Mouse (Mus musculus) hindbrain, embryonic 11.5 days (tissue): ENCODE measurements around the gene Cdc34. TPM values are rescaled to one million over a fixed set of nuclear protein-coding genes. Genes with fewer than 3 reads are reported as not detected.

Experiments
- ATAC-seq: fragments of 200-750 bp; cut with Nextera tagmentation; 2 replicates; pipeline ENCODE4 v1.8.0; 2017; ENCODE audit warnings: mild to moderate bottlenecking, moderate TSS enrichment, moderate library complexity; ENCODE audit not compliant: low FRiP score
- DNase-seq: peaks from one replicate; pipeline ENCODE4 v3.0.0-alpha.2; 2015; ENCODE audit warnings: low spot score
- H3K27ac ChIP-seq: fragments of 300-500 bp; sonication (generic); 2 replicates; pipeline ENCODE4 v1.5.1; 2014; ENCODE audit warnings: mild to moderate bottlenecking, low read depth, low read length
- H3K27me3 ChIP-seq: fragments of 300-500 bp; sonication (generic); 2 replicates; pipeline ENCODE4 v1.6.1; 2014; ENCODE audit warnings: mild to moderate bottlenecking, low read length, moderate library complexity, mixed read lengths; ENCODE audit not compliant: control insufficient read depth, insufficient read depth
- H3K36me3 ChIP-seq: fragments of 300-500 bp; sonication (generic); 2 replicates; pipeline ENCODE4 v1.6.1; 2014; ENCODE audit warnings: mild to moderate bottlenecking, low read length, moderate library complexity, mixed read lengths; ENCODE audit not compliant: control insufficient read depth, insufficient read depth
- H3K4me1 ChIP-seq: fragments of 300-500 bp; sonication (generic); replicated peaks from 2 replicates; pipeline ENCODE4 v1.6.1; 2014; ENCODE audit warnings: low read length, mixed read lengths; ENCODE audit not compliant: control insufficient read depth, insufficient read depth
- H3K4me2 ChIP-seq: fragments of 300-500 bp; sonication (generic); replicated peaks from 2 replicates; pipeline ENCODE4 v1.6.1; 2014; ENCODE audit warnings: mild to moderate bottlenecking, low read depth, low read length
- H3K4me3 ChIP-seq: fragments of 300-500 bp; sonication (generic); 2 replicates; pipeline ENCODE4 v1.5.1; 2014; ENCODE audit warnings: low read depth, low read length
- H3K9ac ChIP-seq: fragments of 300-500 bp; sonication (generic); 2 replicates; pipeline ENCODE4 v1.6.1; 2014; ENCODE audit warnings: low read depth, low read length
- H3K9me3 ChIP-seq: fragments of 300-500 bp; sonication (generic); 2 replicates; pipeline ENCODE4 v1.6.1; 2016; ENCODE audit warnings: low read length; ENCODE audit not compliant: control insufficient read depth
- WGBS: fragments of 180-500 bp; shearing (Covaris S2); extraction: QIAGEN DNeasy Blood & Tissue Kit; methylation state at CpG from one replicate; pipeline ENCODE4 v1.1.7; 2014; 5-methylcytosine and 5-hydroxymethylcytosine counted together
- polyA plus RNA-seq: library from polyadenylated mRNA; unstranded; fragments of >200 nt; fragmentation: Nextera tagmentation; extraction: Ambion mirVana; gene quantifications from 2 replicates; pipeline ENCODE4 v1.2.1, GENCODE M21; 2014

Cdc34 gene
- polyA plus RNA-seq, 1 experiment from 2014 or later, result 153 TPM

- DNase-seq (no peak), ATAC-seq (no peak)
- Histone ChIP-seq H3K9ac (no peak overlapping the region), H3K27me3 (no peaks in the 10 kb centered on the region), H3K36me3 (no peaks in the 10 kb centered on the region), H3K4me3 (no peak overlapping the region), H3K9me3 (no peaks in the 10 kb centered on the region), H3K27ac (no peak overlapping the region), H3K4me2 (no peak overlapping the region), H3K4me1 (no peaks in the 10 kb centered on the region)
- 88% methylated on average over 7 of the region's 7 CpGs for WGBS
Observed at GRCm38 (mm10) chr10:79652789-79653188, 29.2 kb upstream of the Cdc34 start.

- no peaks in the 10 kb centered on the region for H3K27me3 ChIP-seq
- no peak overlapping the region for H3K9ac ChIP-seq
- DNase-seq (peak; percentile 65), ATAC-seq (peak; percentile 55)
- H3K4me1 ChIP-seq, result no peaks in the 10 kb centered on the region
- H3K9me3 ChIP-seq, result no peaks in the 10 kb centered on the region
- H3K4me3 ChIP-seq, result no peak overlapping the region
- WGBS, result 33% methylated on average over 1 of the region's 1 CpGs
- no peak overlapping the region for H3K27ac ChIP-seq
- H3K36me3 ChIP-seq, result no peaks in the 10 kb centered on the region
- no peak overlapping the region for H3K4me2 ChIP-seq
Observed at GRCm38 (mm10) chr10:79654946-79655395, 27.0 kb upstream of the Cdc34 start.

DNA sequence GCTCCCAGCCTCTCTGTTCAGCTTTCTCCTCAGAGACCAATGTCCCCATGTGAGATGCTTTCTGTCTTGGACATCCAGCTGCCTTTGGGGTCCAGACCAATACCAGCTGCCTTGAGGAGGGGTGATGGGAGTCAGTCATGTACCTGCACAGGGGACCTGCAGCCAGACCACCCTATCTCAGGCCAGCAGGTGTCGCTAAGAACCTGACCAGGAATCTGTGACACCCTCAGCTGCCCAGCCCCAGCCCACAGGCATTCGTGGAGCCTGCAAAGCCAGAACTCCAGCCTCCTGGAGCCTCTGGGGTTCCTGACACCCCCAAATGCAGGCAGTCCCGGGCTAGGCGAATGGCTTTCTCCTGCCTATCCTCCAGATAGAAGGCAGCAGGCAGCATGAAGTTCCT is 23.2 kb upstream of the Cdc34 start:
- no peak overlapping the region for H3K4me2 ChIP-seq
- 16% methylated on average over 4 of the region's 4 CpGs for WGBS
- peak; percentile 24 for DNase-seq

GRCm38 (mm10) chr10:79660298-79660697 is 21.7 kb upstream of the Cdc34 start:
- ATAC-seq, result no peak
- no peak overlapping the region for H3K9ac ChIP-seq
- H3K9me3 ChIP-seq, result no peaks in the 10 kb centered on the region
- H3K4me1 ChIP-seq, result no peaks in the 10 kb centered on the region
- WGBS, result 79% methylated on average over 2 of the region's 2 CpGs
- no peak overlapping the region for H3K4me3 ChIP-seq
- no peak for DNase-seq
- H3K4me2 ChIP-seq, result no peak overlapping the region
- H3K36me3 ChIP-seq, result no peaks in the 10 kb centered on the region
- no peak overlapping the region for H3K27ac ChIP-seq
- no peaks in the 10 kb centered on the region for H3K27me3 ChIP-seq

More for the DNA sequence above, 23.2 kb upstream of the Cdc34 start:
- Histone ChIP-seq H3K27me3 (no peaks in the 10 kb centered on the region), H3K36me3 (no peaks in the 10 kb centered on the region), H3K27ac (no peak overlapping the region), H3K9me3 (no peaks in the 10 kb centered on the region), H3K4me1 (no peaks in the 10 kb centered on the region), H3K4me3 (no peak overlapping the region), H3K9ac (no peak overlapping the region)
- ATAC-seq, result no peak

GRCm38 (mm10) chr10:79661861-79662260 is 20.1 kb upstream of the Cdc34 start:
- Histone ChIP-seq H3K36me3 (no peaks in the 10 kb centered on the region), H3K27ac (no peak overlapping the region), H3K9me3 (no peaks in the 10 kb centered on the region), H3K4me2 (no peak overlapping the region), H3K4me1 (no peaks in the 10 kb centered on the region), H3K27me3 (no peaks in the 10 kb centered on the region), H3K4me3 (no peak overlapping the region), H3K9ac (no peak overlapping the region)
- WGBS, result 35% methylated on average over 2 of the region's 3 CpGs
- ATAC-seq, result no peak
- DNase-seq, result no peak

- Histone ChIP-seq H3K4me1 (no peaks in the 10 kb centered on the region), H3K9ac (no peak within 1 kb of the TSS), H3K9me3 (no peaks in the 10 kb centered on the region), H3K4me2 (no peak within 1 kb of the TSS; the same call in 1 of the 2 replicates), H3K27me3 (no peaks in the 10 kb centered on the region), H3K27ac (no peak within 1 kb of the TSS), H3K36me3 (no peaks in the 10 kb centered on the region), H3K4me3 (no peak within 1 kb of the TSS)
- peak; percentile 34; the same call in 1 of the 2 replicates for ATAC-seq
- 9% methylated on average over 13 of the region's 13 CpGs for WGBS
- DNase-seq, result peak; percentile 88
Observed at GRCm38 (mm10) chr10:79664131-79664665, 17.8 kb upstream of the Cdc34 start, which contains the start of gene Madcam1. Madcam1 (plus strand) TSS chr10:79664559.

GRCm38 (mm10) chr10:79665051-79665450 is 16.9 kb upstream of the Cdc34 start:
- no peak for DNase-seq
- ATAC-seq, result no peak
- no peak overlapping the region for H3K27ac ChIP-seq
- WGBS, result 85% methylated on average over 8 of the region's 8 CpGs
- no peaks in the 10 kb centered on the region for H3K4me1 ChIP-seq
- H3K9ac ChIP-seq, result no peak overlapping the region
- H3K4me2 ChIP-seq, result no peak overlapping the region
- H3K36me3 ChIP-seq, result no peaks in the 10 kb centered on the region
- no peak overlapping the region for H3K4me3 ChIP-seq
- H3K27me3 ChIP-seq, result no peaks in the 10 kb centered on the region
- no peaks in the 10 kb centered on the region for H3K9me3 ChIP-seq

- no peaks in the 10 kb centered on the region for H3K27me3 ChIP-seq
- ATAC-seq (no peak), DNase-seq (no peak)
- WGBS, result 70% methylated on average over 9 of the region's 9 CpGs
- H3K4me1 ChIP-seq, result peaks cover 6% of the 10 kb centered on the region
- no peak overlapping the region for H3K27ac ChIP-seq
- no peak overlapping the region for H3K4me2 ChIP-seq
- H3K9me3 ChIP-seq, result no peaks in the 10 kb centered on the region
- no peaks in the 10 kb centered on the region for H3K36me3 ChIP-seq
- no peak overlapping the region for H3K4me3 ChIP-seq
- no peak overlapping the region for H3K9ac ChIP-seq
Observed at GRCm38 (mm10) chr10:79666493-79666892, 15.5 kb upstream of the Cdc34 start.

GRCm38 (mm10) chr10:79668076-79668475 is 13.9 kb upstream of the Cdc34 start:
- Histone ChIP-seq H3K4me2 (no peak overlapping the region), H3K27ac (no peak overlapping the region), H3K36me3 (no peaks in the 10 kb centered on the region), H3K4me1 (peaks cover 6% of the 10 kb centered on the region), H3K27me3 (no peaks in the 10 kb centered on the region), H3K4me3 (no peak overlapping the region), H3K9me3 (no peaks in the 10 kb centered on the region), H3K9ac (no peak overlapping the region)
- DNase-seq (no peak), ATAC-seq (no peak)
- WGBS, result 86% methylated on average over 5 of the region's 5 CpGs
